52 mouse cellular contexts compared by ENCODE assay signal in genomic region chr14:51500461-51500860, GRCm38 (mm10). TPM values are rescaled to one million over a fixed set of nuclear protein-coding genes. Genes with fewer than 3 reads are reported as not detected.
"Had no signal": no experiment of that assay in that cellular context is flagged by ENCODE, and none has a peak within 500 bp of the region (broad histone marks: within the 10 kb centered on the region; RNA-seq: fewer than 3 reads in every experiment).

No protein-coding gene starts in this region.

- DNase-seq: heart, postnatal 10 days; heart, postnatal 14 days; heart, postnatal 36 days; heart, postnatal 4 days; kidney, adult 11 months; kidney, adult 18-20 months; kidney, adult 2 months; kidney, adult 8-10 months; kidney, adult 9 months; kidney, postnatal 10 days; kidney, postnatal 14 days; kidney, postnatal 25 days; kidney, postnatal 36 days; kidney, postnatal 4 days; layer of hippocampus, adult 9-11 months; layer of hippocampus, postnatal 36 days had no signal

- H3K4me1 ChIP-seq: heart, embryonic 10.5 days; heart, embryonic 12.5 days; heart, embryonic 13.5 days; heart, embryonic 15.5 days; hindbrain, embryonic 10.5 days; hindbrain, embryonic 12.5 days; hindbrain, embryonic 13.5 days; hindbrain, embryonic 15.5 days; intestine, embryonic 15.5 days; kidney, embryonic 15.5 days had no signal

- H3K27ac ChIP-seq: heart, embryonic 10.5 days; heart, embryonic 13.5 days; heart, embryonic 15.5 days; hindbrain, embryonic 10.5 days; hindbrain, embryonic 12.5 days; hindbrain, embryonic 13.5 days; hindbrain, embryonic 14.5 days; hindbrain, embryonic 15.5 days; intestine, embryonic 15.5 days; kidney, embryonic 15.5 days; kidney, postnatal 0 days; layer of hippocampus, adult 2 months; left cerebral cortex, adult 2 months had no signal

- H3K27me3 ChIP-seq: heart, embryonic 12.5 days; heart, embryonic 13.5 days; heart, embryonic 15.5 days; hindbrain, embryonic 12.5 days; hindbrain, embryonic 13.5 days; hindbrain, embryonic 15.5 days; intestine, embryonic 15.5 days; kidney, embryonic 15.5 days had no signal

- H3K9ac ChIP-seq: heart, embryonic 12.5 days; heart, embryonic 13.5 days; heart, embryonic 15.5 days; hindbrain, embryonic 12.5 days; hindbrain, embryonic 13.5 days; hindbrain, embryonic 14.5 days; hindbrain, embryonic 15.5 days; intestine, embryonic 15.5 days; kidney, embryonic 15.5 days had no signal

- H3K36me3 ChIP-seq: heart, embryonic 10.5 days; heart, embryonic 12.5 days; heart, embryonic 13.5 days; heart, embryonic 15.5 days; hindbrain, embryonic 10.5 days; hindbrain, embryonic 12.5 days; hindbrain, embryonic 13.5 days; hindbrain, embryonic 15.5 days; intestine, embryonic 15.5 days; kidney, embryonic 15.5 days had no signal

- H3K9me3 ChIP-seq: heart, embryonic 10.5 days; heart, embryonic 12.5 days; heart, embryonic 13.5 days; heart, embryonic 15.5 days; hindbrain, embryonic 10.5 days; hindbrain, embryonic 12.5 days; hindbrain, embryonic 13.5 days; hindbrain, embryonic 15.5 days; intestine, embryonic 15.5 days; kidney, embryonic 15.5 days had no signal

- H3K4me3 ChIP-seq: heart, embryonic 10.5 days; heart, embryonic 12.5 days; heart, embryonic 13.5 days; heart, embryonic 15.5 days; hindbrain, embryonic 10.5 days; hindbrain, embryonic 12.5 days; hindbrain, embryonic 13.5 days; hindbrain, embryonic 15.5 days; intestine, embryonic 15.5 days; kidney, embryonic 15.5 days; layer of hippocampus, adult 2 months; left cerebral cortex, adult 2 months had no signal

- H3K4me2 ChIP-seq: heart, embryonic 11.5 days; heart, embryonic 12.5 days; heart, embryonic 13.5 days; heart, embryonic 15.5 days; hindbrain, embryonic 12.5 days; hindbrain, embryonic 13.5 days; hindbrain, embryonic 14.5 days; hindbrain, embryonic 15.5 days; intestine, embryonic 15.5 days; kidney, embryonic 15.5 days had no signal

- ATAC-seq: hindbrain, embryonic 16.5 days; inflammation-experienced regulatory T-cells, adult 6 months; intestine, embryonic 15.5 days; intestine, embryonic 16.5 days; intestine, postnatal 0 days had no signal

RNA-seq across cellular contexts. Expression of gene Vmn2r89, which starts 48.8 kb away (rescaled TPM):
- total RNA-seq: heart, postnatal 10 days; heart, postnatal 14 days; heart, postnatal 25 days; heart, postnatal 36 days; heart, postnatal 4 days; hematopoietic stem cell, adult 5-6 weeks; layer of hippocampus, adult 18-20 months; layer of hippocampus, adult 2 months; layer of hippocampus, adult 8-10 months; layer of hippocampus, postnatal 10 days; layer of hippocampus, postnatal 14 days; layer of hippocampus, postnatal 25 days; layer of hippocampus, postnatal 36 days; left cerebral cortex, adult 18-20 months; left cerebral cortex, adult 2 months; left cerebral cortex, adult 8-10 months had no signal
- polyA plus RNA-seq: heart, embryonic 10.5 days; heart, embryonic 11.5 days; heart, embryonic 12.5 days; heart, embryonic 13.5 days; heart, embryonic 14.5 days; heart, embryonic 15.5 days; heart, embryonic 16.5 days; heart, postnatal 0 days; hindbrain, embryonic 10.5 days; hindbrain, embryonic 11.5 days; hindbrain, embryonic 12.5 days; hindbrain, embryonic 13.5 days; hindbrain, embryonic 14.5 days; hindbrain, embryonic 15.5 days; hindbrain, embryonic 16.5 days; intestine, embryonic 14.5 days; intestine, embryonic 15.5 days; intestine, embryonic 16.5 days; intestine, postnatal 0 days; kidney, adult 2 months; kidney, embryonic 14.5 days; kidney, embryonic 15.5 days; kidney, embryonic 16.5 days; kidney, postnatal 0 days; large intestine, adult 2 months had no signal

RNA-seq across cellular contexts. Expression of gene Gm5622, which starts 52.1 kb away (rescaled TPM):
- total RNA-seq: heart, postnatal 10 days; heart, postnatal 14 days; heart, postnatal 25 days; heart, postnatal 36 days; heart, postnatal 4 days; hematopoietic stem cell, adult 5-6 weeks; layer of hippocampus, adult 18-20 months; layer of hippocampus, adult 2 months; layer of hippocampus, adult 8-10 months; layer of hippocampus, postnatal 14 days; layer of hippocampus, postnatal 25 days; layer of hippocampus, postnatal 36 days; left cerebral cortex, adult 18-20 months; left cerebral cortex, adult 2 months; left cerebral cortex, adult 8-10 months had no signal
- polyA plus RNA-seq: heart, embryonic 12.5 days; heart, embryonic 13.5 days; heart, embryonic 15.5 days; heart, embryonic 16.5 days; heart, postnatal 0 days; hindbrain, embryonic 10.5 days; hindbrain, embryonic 11.5 days; hindbrain, embryonic 12.5 days; hindbrain, embryonic 13.5 days; hindbrain, embryonic 14.5 days; hindbrain, embryonic 15.5 days; hindbrain, embryonic 16.5 days; inflammation-experienced regulatory T-cells, adult 6 months; intestine, embryonic 14.5 days; intestine, embryonic 15.5 days; intestine, embryonic 16.5 days; intestine, postnatal 0 days; kidney, adult 2 months; kidney, embryonic 14.5 days; kidney, embryonic 15.5 days; kidney, embryonic 16.5 days; kidney, postnatal 0 days; large intestine, adult 2 months had no signal
